Mouse (Mus musculus) limb, embryonic 15.5 days (tissue): Measurements from ENCODE around the gene Alkbh4. TPM values are rescaled to one million over a fixed set of nuclear protein-coding genes. Genes with fewer than 3 reads are reported as not detected.
A peak's percentile ranks its signal among the peaks of the same experiment; 100 is the strongest.

Experiments
- ATAC-seq: fragments of 200-750 bp; cut with Nextera tagmentation; 2 replicates; pipeline ENCODE4 v1.8.0; 2017; ENCODE audit warnings: low read depth, moderate TSS enrichment; ENCODE audit not compliant: insufficient number of reproducible peaks, low FRiP score, low TSS enrichment
- H3K27ac ChIP-seq: fragments of 300-500 bp; sonication (generic); 2 replicates; pipeline ENCODE4 v1.5.1; 2015; ENCODE audit warnings: moderate library complexity, mild to moderate bottlenecking, inconsistent platforms
- H3K27me3 ChIP-seq: fragments of 300-500 bp; sonication (generic); 2 replicates; pipeline ENCODE4 v1.6.1; 2015; ENCODE audit warnings: inconsistent platforms
- H3K36me3 ChIP-seq: fragments of 300-500 bp; sonication (generic); 2 replicates; pipeline ENCODE4 v1.6.1; 2015; ENCODE audit warnings: inconsistent platforms
- H3K4me1 ChIP-seq: fragments of 300-500 bp; sonication (generic); 2 replicates; pipeline ENCODE4 v1.6.1; 2015; ENCODE audit warnings: inconsistent platforms
- H3K4me2 ChIP-seq: fragments of 300-500 bp; sonication (generic); 2 replicates; pipeline ENCODE4 v1.6.1; 2015; ENCODE audit warnings: mild to moderate bottlenecking, inconsistent platforms
- H3K4me3 ChIP-seq: fragments of 300-500 bp; sonication (generic); 2 replicates; pipeline ENCODE4 v1.5.1; 2015; ENCODE audit warnings: mild to moderate bottlenecking, inconsistent platforms
- H3K9ac ChIP-seq: fragments of 300-500 bp; sonication (generic); 2 replicates; pipeline ENCODE4 v1.6.1; 2015; ENCODE audit warnings: inconsistent platforms
- H3K9me3 ChIP-seq: fragments of 300-500 bp; sonication (generic); 2 replicates; pipeline ENCODE4 v1.6.1; 2016; ENCODE audit warnings: inconsistent platforms
- WGBS: fragments of 180-500 bp; shearing (Covaris S2); methylation state at CpG from one replicate; pipeline ENCODE4 v1.1.7; 2015; 5-methylcytosine and 5-hydroxymethylcytosine counted together
- polyA plus RNA-seq: library from polyadenylated mRNA; unstranded; fragments of >200 nt; fragmentation: Nextera tagmentation; extraction: Ambion mirVana; gene quantifications from 2 replicates; pipeline ENCODE4 v1.2.1, GENCODE M21; 2015

Alkbh4 gene
- polyA plus RNA-seq, 1 experiment from 2014 or later: 19.8 TPM

- peak within 1 kb of the TSS; percentile 35 for H3K9ac ChIP-seq
- peaks cover 32% of the 10 kb centered on the region for H3K4me1 ChIP-seq
- peak; percentile 64 for ATAC-seq
- H3K27ac ChIP-seq: peak within 1 kb of the TSS; percentile 68
- no peaks in the 10 kb centered on the region for H3K36me3 ChIP-seq
- H3K4me2 ChIP-seq: peak within 1 kb of the TSS; percentile 90
- WGBS: 2% methylated on average over 47 of the region's 49 CpGs
- H3K4me3 ChIP-seq: peak within 1 kb of the TSS; percentile 53
- no peaks in the 10 kb centered on the region for H3K9me3 ChIP-seq
- H3K27me3 ChIP-seq: no peaks in the 10 kb centered on the region
These were observed 34.8 kb downstream of the Alkbh4 start, which contains the start of gene Orai2 for GRCm38 (mm10) chr5:136170512-136171362. Gene Orai2, minus strand, starts transcription at chr5:136170713.

DNA sequence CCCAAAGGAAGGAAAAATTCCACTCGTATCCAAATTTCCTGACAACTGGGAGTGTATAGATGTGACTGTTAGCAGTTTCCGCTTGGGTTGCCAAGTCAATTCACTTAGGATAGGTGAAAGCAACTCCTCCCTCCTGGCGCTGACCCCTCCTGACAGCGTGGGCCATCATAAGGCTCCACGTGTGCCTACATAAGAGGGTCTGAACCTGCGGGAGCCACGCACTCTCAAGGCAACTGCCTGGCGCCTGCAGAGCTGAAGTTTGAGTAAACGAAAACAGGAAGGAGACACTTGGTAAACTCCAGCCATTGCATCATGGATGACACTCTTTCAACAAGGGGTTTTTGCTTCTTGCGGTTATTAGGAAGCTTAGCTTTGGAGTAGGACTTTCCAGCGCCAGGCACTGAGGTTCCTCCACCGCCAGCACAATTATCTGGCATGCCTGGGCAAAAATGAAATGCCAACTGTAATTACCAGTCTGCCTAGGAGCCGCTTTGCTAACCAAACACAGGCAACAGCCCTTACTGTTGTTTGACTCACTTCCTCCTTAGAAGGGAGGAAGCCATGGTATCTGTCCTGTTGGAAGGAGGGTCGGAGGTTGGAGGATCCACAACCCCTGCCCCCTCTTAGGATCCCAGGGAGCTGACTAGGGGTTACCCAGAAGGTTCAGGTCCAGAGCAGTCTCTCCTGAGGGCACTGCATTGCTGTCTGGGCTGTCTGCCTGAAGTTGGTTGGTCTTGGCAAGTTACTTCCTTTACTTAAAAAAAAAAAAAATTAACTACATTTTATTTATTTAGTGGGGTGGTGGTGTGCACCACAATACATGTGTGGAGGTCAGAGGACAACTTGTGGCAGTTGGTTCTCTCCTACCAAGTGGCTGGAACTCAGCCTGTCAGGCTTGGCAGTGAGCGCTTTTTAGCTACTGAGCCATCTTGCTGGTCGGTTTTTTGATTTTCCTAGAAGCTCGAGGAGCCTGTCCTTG lies 35.7 kb downstream of the Alkbh4 start:
- Histone ChIP-seq H3K9me3 (no peaks in the 10 kb centered on the region), H3K36me3 (no peaks in the 10 kb centered on the region), H3K4me2 (peak overlapping the region; percentile 90), H3K27me3 (no peaks in the 10 kb centered on the region), H3K9ac (no peak overlapping the region), H3K27ac (peak overlapping the region; percentile 68), H3K4me3 (peak overlapping the region; percentile 53), H3K4me1 (peaks cover 32% of the 10 kb centered on the region)
- ATAC-seq: no peak
- 27% methylated on average over 17 of the region's 17 CpGs for WGBS

- Histone ChIP-seq H3K36me3 (peaks cover 7% of the 10 kb centered on the region), H3K27me3 (no peaks in the 10 kb centered on the region), H3K4me1 (peaks cover 32% of the 10 kb centered on the region), H3K4me2 (no peak overlapping the region), H3K9ac (no peak overlapping the region), H3K27ac (no peak overlapping the region), H3K4me3 (no peak overlapping the region), H3K9me3 (no peaks in the 10 kb centered on the region)
- no peak for ATAC-seq
- WGBS: 75% methylated on average over 9 of the region's 9 CpGs
These were observed 37.0 kb downstream of the Alkbh4 start for GRCm38 (mm10) chr5:136172939-136173338.

GRCm38 (mm10) chr5:136173606-136174463 lies 37.9 kb downstream of the Alkbh4 start:
- WGBS: 38% methylated on average over 9 of the region's 9 CpGs
- Histone ChIP-seq H3K27ac (peak overlapping the region; percentile 27; the same call in 1 of the 2 replicates), H3K36me3 (peaks cover 15% of the 10 kb centered on the region), H3K27me3 (no peaks in the 10 kb centered on the region), H3K4me2 (no peak overlapping the region), H3K4me1 (peaks cover 32% of the 10 kb centered on the region), H3K4me3 (no peak overlapping the region), H3K9me3 (no peaks in the 10 kb centered on the region), H3K9ac (no peak overlapping the region)
- ATAC-seq: no peak

DNA sequence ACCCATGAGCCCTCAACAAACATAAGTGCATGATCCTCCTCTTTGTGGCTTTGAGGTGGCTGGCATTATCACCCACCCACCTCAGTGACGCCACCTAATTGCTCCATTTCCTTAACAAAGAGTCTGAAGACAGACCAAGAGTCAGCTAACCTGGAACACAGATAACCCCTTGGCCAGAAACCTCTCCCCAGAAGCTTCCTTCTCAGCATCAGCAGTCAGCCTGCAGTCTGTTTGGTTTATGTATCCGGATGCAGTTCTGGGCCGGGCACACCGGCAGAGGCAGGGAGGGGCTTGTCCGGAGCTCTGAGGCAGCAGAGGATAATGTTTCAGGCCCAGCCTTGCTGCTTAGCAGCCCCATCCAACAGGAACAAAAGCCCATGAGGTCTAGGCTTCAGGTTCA lies 43.6 kb downstream of the Alkbh4 start:
- no peak overlapping the region for H3K27ac ChIP-seq
- no peak overlapping the region for H3K4me3 ChIP-seq
- no peaks in the 10 kb centered on the region for H3K9me3 ChIP-seq
- 69% methylated on average over 5 of the region's 5 CpGs for WGBS
- no peaks in the 10 kb centered on the region for H3K27me3 ChIP-seq
- H3K4me2 ChIP-seq: no peak overlapping the region
- H3K36me3 ChIP-seq: peaks cover 69% of the 10 kb centered on the region
- no peaks in the 10 kb centered on the region for H3K4me1 ChIP-seq
- ATAC-seq: no peak
- no peak overlapping the region for H3K9ac ChIP-seq

- Histone ChIP-seq H3K9me3 (no peaks in the 10 kb centered on the region), H3K27me3 (no peaks in the 10 kb centered on the region), H3K27ac (no peak overlapping the region), H3K4me1 (no peaks in the 10 kb centered on the region), H3K4me2 (no peak overlapping the region), H3K9ac (no peak overlapping the region), H3K4me3 (no peak overlapping the region), H3K36me3 (peaks cover 83% of the 10 kb centered on the region)
- 88% methylated on average over 6 of the region's 6 CpGs for WGBS
- no peak for ATAC-seq
These were observed 45.3 kb downstream of the Alkbh4 start for GRCm38 (mm10) chr5:136181197-136181596.

GRCm38 (mm10) chr5:136182049-136182448 lies 46.1 kb downstream of the Alkbh4 start:
- H3K9me3 ChIP-seq: no peaks in the 10 kb centered on the region
- no peak for ATAC-seq
- no peak overlapping the region for H3K4me3 ChIP-seq
- H3K36me3 ChIP-seq: peaks cover 87% of the 10 kb centered on the region
- WGBS: 93% methylated on average over 6 of the region's 6 CpGs
- H3K27ac ChIP-seq: no peak overlapping the region
- no peaks in the 10 kb centered on the region for H3K27me3 ChIP-seq
- H3K4me2 ChIP-seq: no peak overlapping the region
- H3K9ac ChIP-seq: no peak overlapping the region
- no peaks in the 10 kb centered on the region for H3K4me1 ChIP-seq

DNA sequence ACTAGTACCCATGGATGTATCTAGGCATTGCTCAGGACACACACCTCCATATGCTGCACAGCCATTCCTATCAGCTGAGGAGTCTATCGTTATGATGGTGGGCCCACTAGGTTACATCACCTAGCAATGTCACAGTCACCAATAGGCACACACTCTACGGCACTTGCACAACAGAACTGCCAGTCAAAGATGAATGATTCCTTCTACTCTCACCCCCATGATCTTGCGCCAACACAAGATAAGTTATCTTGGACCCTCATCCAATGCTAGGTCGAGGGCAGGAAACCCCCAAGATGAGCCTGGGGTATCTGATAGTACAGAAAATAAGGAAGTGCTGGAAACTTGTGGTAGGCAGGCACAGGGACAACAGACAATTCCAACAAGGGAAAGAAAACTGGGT lies 46.9 kb downstream of the Alkbh4 start:
- Histone ChIP-seq H3K36me3 (peaks cover 86% of the 10 kb centered on the region), H3K4me1 (no peaks in the 10 kb centered on the region), H3K27me3 (no peaks in the 10 kb centered on the region), H3K4me3 (no peak overlapping the region), H3K27ac (no peak overlapping the region), H3K4me2 (no peak overlapping the region), H3K9me3 (no peaks in the 10 kb centered on the region), H3K9ac (no peak overlapping the region)
- no peak for ATAC-seq
- WGBS: 92% methylated on average over 4 of the region's 4 CpGs

- H3K9ac ChIP-seq: no peak overlapping the region
- H3K27me3 ChIP-seq: no peaks in the 10 kb centered on the region
- no peak overlapping the region for H3K27ac ChIP-seq
- no peak overlapping the region for H3K4me3 ChIP-seq
- no peaks in the 10 kb centered on the region for H3K4me1 ChIP-seq
- ATAC-seq: no peak
- no peak overlapping the region for H3K4me2 ChIP-seq
- H3K9me3 ChIP-seq: no peaks in the 10 kb centered on the region
- 88% methylated on average over 7 of the region's 7 CpGs for WGBS
- H3K36me3 ChIP-seq: peaks cover 87% of the 10 kb centered on the region
These were observed 47.8 kb downstream of the Alkbh4 start for GRCm38 (mm10) chr5:136183766-136184165.

GRCm38 (mm10) chr5:136186723-136187122 lies 50.8 kb downstream of the Alkbh4 start:
- WGBS: 41% methylated on average over 4 of the region's 4 CpGs
- no peak for ATAC-seq

More at GRCm38 (mm10) chr5:136186723-136187122, 50.8 kb downstream of the Alkbh4 start:
- Histone ChIP-seq H3K9me3 (no peaks in the 10 kb centered on the region), H3K36me3 (peaks cover 84% of the 10 kb centered on the region), H3K4me3 (no peak overlapping the region), H3K4me1 (no peaks in the 10 kb centered on the region), H3K27ac (no peak overlapping the region), H3K9ac (no peak overlapping the region), H3K27me3 (no peaks in the 10 kb centered on the region), H3K4me2 (no peak overlapping the region)
